Comparison of ENCODE assay signal across 32 mouse cellular contexts in genomic region chr17:64618996-64619395, GRCm38 (mm10). TPM values are rescaled to one million over a fixed set of nuclear protein-coding genes. Genes with fewer than 3 reads are reported as not detected.
DNase-seq lines count a peak whose midpoint lies in the region; ATAC-seq and TF ChIP-seq lines count a peak whose summit lies in the region.
"Had no signal": no experiment of that assay in that cellular context is flagged by ENCODE, and none has a peak within 500 bp of the region (broad histone marks: within the 10 kb centered on the region; RNA-seq: fewer than 3 reads in every experiment).

No protein-coding gene starts in this region.

- no peaks in the 10 kb centered on the region for H3K9me3 ChIP-seq in liver, embryonic 11.5 days (ENCODE audit: control insufficient read depth, low read length)
- no peaks in the 10 kb centered on the region for H3K9me3 ChIP-seq in forebrain, embryonic 15.5 days
- H3K9me3 ChIP-seq: embryonic facial prominence, embryonic 10.5 days; embryonic facial prominence, embryonic 15.5 days; forebrain, embryonic 12.5 days; heart, embryonic 12.5 days; hindbrain, embryonic 13.5 days; limb, embryonic 12.5 days; liver, embryonic 13.5 days; midbrain, embryonic 13.5 days had no signal

- DNase-seq in adrenal gland, postnatal 25 days: peak; percentile 30
- no peak for DNase-seq in adrenal gland, adult 18-20 months (ENCODE audit: low spot score in 2 of 2)
- no peak for DNase-seq in liver, adult 2 months (ENCODE audit: extremely low read depth, low read depth, low spot score)
- DNase-seq in liver, embryonic 11.5 days (ENCODE audit: low spot score): no peak
- DNase-seq in 416B (ENCODE audit: low read depth): peak; percentile 7
- peak; percentile 64 for DNase-seq in brain, adult 2 months (ENCODE audit: low read depth, low spot score)
- no peak for DNase-seq in urinary bladder, adult 2 months (ENCODE audit: low spot score)
- DNase-seq: B cell, adult 2 months; cerebellum, adult 11-12 months; cerebellum, adult 9-11 months; gastrocnemius, postnatal 25 days; heart, adult 18-20 months; heart, postnatal 4 days; kidney, adult 8-10 months; liver, embryonic 13.5 days; lung, adult 2 months; lung, postnatal 10 days; retina, postnatal 1 day; thymus, postnatal 14 days had no signal

- peaks cover 50% of the 10 kb centered on the region for H3K79me2 ChIP-seq in liver, adult 2 months (ENCODE audit: control insufficient read depth, insufficient read depth, low read length)

- H3K36me3 ChIP-seq in liver, adult 2 months (ENCODE audit: control insufficient read depth, insufficient read depth, low read length): peaks cover 11% of the 10 kb centered on the region; the same call in 1 of the 2 replicates
- H3K36me3 ChIP-seq in liver, embryonic 11.5 days (ENCODE audit: control insufficient read depth, insufficient read depth, low read length): peaks cover 2% of the 10 kb centered on the region; the same call in 1 of the 2 replicates
- H3K36me3 ChIP-seq in forebrain, embryonic 15.5 days: no peaks in the 10 kb centered on the region
- H3K36me3 ChIP-seq: embryonic facial prominence, embryonic 15.5 days; forebrain, embryonic 12.5 days; heart, embryonic 12.5 days; hindbrain, embryonic 13.5 days; midbrain, embryonic 13.5 days had no signal

- no peak for TF ChIP-seq CTCF in liver, adult 2 months (IDR thresholded peaks at IDR 0.05; ENCODE audit: low read depth, low read length)

- 75% methylated on average over 4 of the region's 4 CpGs for WGBS in liver, adult 2 months
- WGBS in liver, embryonic 11.5 days: 74% methylated on average over 4 of the region's 4 CpGs
- WGBS in forebrain, embryonic 15.5 days: 83% methylated on average over 4 of the region's 4 CpGs

- no peak for TF ChIP-seq POLR2A in liver, adult 2 months (IDR thresholded peaks at IDR 0.05; ENCODE audit: extremely low read depth, insufficient read depth, low read length)

- H3K27me3 ChIP-seq in liver, adult 2 months (ENCODE audit: control insufficient read depth, insufficient read depth, low read length): no peaks in the 10 kb centered on the region
- no peaks in the 10 kb centered on the region for H3K27me3 ChIP-seq in liver, embryonic 11.5 days (replicated peaks; ENCODE audit: control insufficient read depth, insufficient read depth, low read length)
- no peaks in the 10 kb centered on the region for H3K27me3 ChIP-seq in forebrain, embryonic 15.5 days
- H3K27me3 ChIP-seq: CH12.LX; embryonic facial prominence, embryonic 15.5 days; forebrain, embryonic 12.5 days; heart, embryonic 12.5 days; hindbrain, embryonic 13.5 days; limb, embryonic 12.5 days; liver, embryonic 13.5 days; midbrain, embryonic 13.5 days; Patski had no signal

- no peak overlapping the region for H3K9ac ChIP-seq in liver, adult 2 months (ENCODE audit: low read depth, low read length)
- H3K9ac ChIP-seq in liver, embryonic 11.5 days (ENCODE audit: low read depth, low read length): no peak overlapping the region
- H3K9ac ChIP-seq in forebrain, embryonic 15.5 days (replicated peaks): no peak overlapping the region
- H3K9ac ChIP-seq: embryonic facial prominence, embryonic 15.5 days; forebrain, embryonic 12.5 days; heart, embryonic 12.5 days; hindbrain, embryonic 13.5 days; limb, embryonic 12.5 days; liver, embryonic 13.5 days had no signal

- H3K4me1 ChIP-seq in liver, adult 2 months (ENCODE audit: control insufficient read depth, insufficient read depth, low read length): peaks cover 66% of the 10 kb centered on the region
- peaks cover 16% of the 10 kb centered on the region for H3K4me1 ChIP-seq in liver, embryonic 11.5 days (replicated peaks; ENCODE audit: control insufficient read depth, insufficient read depth, low read length)
- no peaks in the 10 kb centered on the region for H3K4me1 ChIP-seq in forebrain, embryonic 15.5 days
- H3K4me1 ChIP-seq: embryonic facial prominence, embryonic 15.5 days had no signal

- ATAC-seq in liver, embryonic 11.5 days (replicated peaks; ENCODE audit: low FRiP score): no peak
- ATAC-seq in forebrain, embryonic 15.5 days (replicated peaks): no peak
- ATAC-seq: intestine, embryonic 16.5 days; midbrain, embryonic 13.5 days; Patski had no signal

- H3K4me3 ChIP-seq in liver, adult 2 months (ENCODE audit: insufficient read depth, low read depth, low read length): no peak overlapping the region
- no peak overlapping the region for H3K4me3 ChIP-seq in liver, embryonic 11.5 days (ENCODE audit: low read depth, low read length)
- no peak overlapping the region for H3K4me3 ChIP-seq in forebrain, embryonic 15.5 days
- H3K4me3 ChIP-seq: embryonic facial prominence, embryonic 10.5 days; embryonic facial prominence, embryonic 15.5 days; forebrain, embryonic 12.5 days; heart, embryonic 12.5 days; hindbrain, embryonic 13.5 days; limb, embryonic 12.5 days; liver, embryonic 13.5 days; midbrain, embryonic 13.5 days had no signal

- no peak overlapping the region for H3K4me2 ChIP-seq in liver, embryonic 11.5 days
- H3K4me2 ChIP-seq in forebrain, embryonic 15.5 days (replicated peaks): no peak overlapping the region
- H3K4me2 ChIP-seq: embryonic facial prominence, embryonic 15.5 days; forebrain, embryonic 12.5 days; heart, embryonic 12.5 days; hindbrain, embryonic 13.5 days; limb, embryonic 12.5 days; liver, embryonic 13.5 days; midbrain, embryonic 13.5 days had no signal

- H3K27ac ChIP-seq in liver, adult 2 months (replicated peaks; ENCODE audit: insufficient read depth, low read depth, low read length): peak overlapping the region; percentile 40
- no peak overlapping the region for H3K27ac ChIP-seq in liver, embryonic 11.5 days (ENCODE audit: low read depth, low read length)
- H3K27ac ChIP-seq in forebrain, embryonic 15.5 days (replicated peaks): no peak overlapping the region
- H3K27ac ChIP-seq: embryonic facial prominence, embryonic 10.5 days; embryonic facial prominence, embryonic 15.5 days; forebrain, embryonic 12.5 days; hindbrain, embryonic 13.5 days; kidney, postnatal 0 days; limb, embryonic 12.5 days; macrophage; midbrain, embryonic 13.5 days had no signal

RNA-seq across cellular contexts. Expression of gene Man2a1, which starts 18.5 kb away (rescaled TPM):
- 176 and 192 TPM in 2 replicates for total RNA-seq in adrenal gland, postnatal 25 days (2021)
- total RNA-seq in adrenal gland, adult 18-20 months (2021): 100 to 1,000 TPM; 105 to 174 TPM
- total RNA-seq in liver, adult 2 months (2014; rRNA removed): 93.6 and 109 TPM in 2 replicates
- polyA plus RNA-seq in liver, adult 2 months (2012; rRNA removed): 25.4 and 34.5 TPM in 2 replicates
- polyA plus RNA-seq in liver, embryonic 11.5 days (2014; fragmentation: Nextera tagmentation; extraction: Ambion mirVana): 5.7 and 6.8 TPM in 2 replicates
- 25.0 and 25.5 TPM in 2 replicates for polyA plus RNA-seq in urinary bladder, adult 2 months (2012; rRNA removed)
- 3.4 and 3.5 TPM in 2 replicates for polyA plus RNA-seq in forebrain, embryonic 15.5 days (2015; fragmentation: Nextera tagmentation; extraction: Ambion mirVana)

Comparison
In these comparisons a context has a peak if more than half of its experiments do, and no peak if none do; other contexts are left out.
1. DNase-seq: peak in adrenal gland, postnatal 25 days (single experiment), 416B (single experiment) and brain, adult 2 months (single experiment); none in adrenal gland, adult 18-20 months (0 of 2), liver, adult 2 months (single experiment), liver, embryonic 11.5 days (single experiment) and urinary bladder, adult 2 months (single experiment).